Mouse (Mus musculus) embryonic fibroblast, embryonic 13.5 days (primary cell): ENCODE data around the gene Ggt5.

Experiments used
- CTCF ChIP-seq: IDR thresholded peaks from 2 replicates; pipeline ENCODE4 v1.5.1; 2011; ENCODE audit warnings: mild to moderate bottlenecking, control low read depth, low read length, moderate library complexity, borderline replicate concordance; ENCODE audit not compliant: insufficient read depth
- POLR2A ChIP-seq: IDR thresholded peaks from 2 replicates; pipeline ENCODE4 v1.6.1; 2011; ENCODE audit warnings: low read depth, mild to moderate bottlenecking, control low read depth, low read length, moderate library complexity

DNA sequence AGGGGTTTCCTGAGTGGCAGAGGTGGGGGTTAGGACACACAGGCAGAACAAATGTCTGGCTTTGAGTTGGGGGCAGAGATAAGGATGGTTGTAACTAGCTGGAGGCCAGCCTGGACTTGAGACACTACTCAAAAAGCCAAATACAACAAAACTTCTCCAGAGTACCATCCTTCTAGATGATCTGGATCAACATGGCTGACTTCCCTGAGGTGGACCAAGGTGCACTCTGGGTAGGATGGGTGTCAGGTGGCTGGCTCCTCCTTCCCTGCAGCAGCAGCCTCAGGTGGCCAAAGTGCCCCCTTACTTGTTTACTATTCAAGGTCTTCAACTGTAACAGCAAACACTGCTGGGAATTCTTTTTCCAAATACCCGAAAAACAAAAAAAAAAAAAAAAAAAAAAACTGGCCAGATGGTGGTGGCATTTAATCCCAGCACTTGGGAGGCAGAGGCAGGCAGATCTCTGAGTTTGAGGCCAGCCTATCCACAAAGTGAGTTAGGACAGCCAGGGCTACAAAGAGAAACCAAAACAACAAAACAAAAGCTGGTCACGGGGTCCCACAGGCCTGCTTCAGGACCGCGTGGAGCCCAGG, 60.4 kb downstream of the Ggt5 start:
- TF ChIP-seq POLR2A (no peak), CTCF (no peak)
